In the genomic region with DNA sequence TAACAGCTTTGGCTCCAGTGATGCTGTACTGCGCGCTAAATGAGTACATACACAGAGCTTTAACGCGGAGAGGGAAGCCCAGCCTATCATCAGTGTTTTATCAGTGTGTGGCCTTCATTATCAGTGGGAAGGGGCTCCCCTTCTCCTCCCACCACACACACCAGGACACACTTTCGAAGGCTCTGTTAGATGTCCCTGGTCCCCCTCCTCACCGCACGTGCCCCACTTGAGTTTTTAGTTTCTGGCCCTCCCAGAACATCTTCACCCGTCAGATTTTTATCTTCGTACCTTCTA, we compare ENCODE assay signal across 1 mouse cellular context.
TF ChIP-seq lines count a peak whose summit lies in the region.

No protein-coding gene starts in this region.

TF ChIP-seq in MEL, 35 proteins besides CTCF, POLR2A, EP300 and RAD21:
- TF ChIP-seq MYB (IDR thresholded peaks at IDR 0.05; ENCODE audit: low read depth, low read length) (no peak), E2F4 (IDR thresholded peaks at IDR 0.05; ENCODE audit: borderline replicate concordance, low read depth, low read length) (no peak), GATA1 (IDR thresholded peaks at IDR 0.05; ENCODE audit: low read depth, low read length) (no peak), NELFE (IDR thresholded peaks at IDR 0.05; ENCODE audit: low read depth, low read length) (no peak), UBTF (IDR thresholded peaks at IDR 0.05; ENCODE audit: borderline replicate concordance, insufficient read depth, low read depth, low read length) (no peak), GABPA (IDR thresholded peaks at IDR 0.05; ENCODE audit: low read depth, low read length) (no peak), POLR2AphosphoS2 (IDR thresholded peaks at IDR 0.05; ENCODE audit: low read length) (no peak), ZC3H11A (IDR thresholded peaks at IDR 0.05; ENCODE audit: low read depth, low read length) (no peak), NRF1 (IDR thresholded peaks at IDR 0.05; ENCODE audit: insufficient read depth, low read depth, low read length, poor library complexity, severe bottlenecking) (no peak), POLR2AphosphoS5 (IDR thresholded peaks at IDR 0.05; ENCODE audit: borderline replicate concordance, low read depth, low read length) (no peak), MYC (IDR thresholded peaks at IDR 0.05; ENCODE audit: low read depth, low read length) (no peak), ZKSCAN1 (IDR thresholded peaks at IDR 0.05; ENCODE audit: low read depth, low read length) (no peak), BHLHE40 (IDR thresholded peaks at IDR 0.05; ENCODE audit: borderline replicate concordance, low read depth, low read length) (no peak), MXI1 (IDR thresholded peaks at IDR 0.05; ENCODE audit: low read depth, low read length) (no peak), TCF12 (IDR thresholded peaks at IDR 0.05; ENCODE audit: low read depth, low read length) (no peak), USF1 (IDR thresholded peaks at IDR 0.05; ENCODE audit: low read depth, low read length) (no peak), ELF1 (IDR thresholded peaks at IDR 0.05; ENCODE audit: low read depth, low read length) (no peak), CHD1 (IDR thresholded peaks at IDR 0.05; ENCODE audit: low read depth, low read length) (no peak)
TF ChIP-seq in MEL: peak in this region for 0.
